Mouse (Mus musculus) thymus, adult 2 months (tissue): ENCODE results near the gene Adamts3.

ENCODE experiments used
- CTCF ChIP-seq: fragments of 200-500 bp; IDR thresholded peaks from 2 replicates; pipeline ENCODE4 v1.5.1; 2012; ENCODE audit warnings: mild to moderate bottlenecking, control low read depth, low read length, moderate library complexity, borderline replicate concordance; ENCODE audit not compliant: control insufficient read depth, poor library complexity, insufficient read depth; ENCODE audit errors: extremely low read depth
- POLR2A ChIP-seq: fragments of 200-500 bp; IDR thresholded peaks from 2 replicates; pipeline ENCODE4 v1.6.1; 2012; ENCODE audit warnings: mild to moderate bottlenecking, low read length, control low read depth, moderate library complexity; ENCODE audit not compliant: control insufficient read depth, poor library complexity, insufficient read depth; ENCODE audit errors: extremely low read depth

DNA sequence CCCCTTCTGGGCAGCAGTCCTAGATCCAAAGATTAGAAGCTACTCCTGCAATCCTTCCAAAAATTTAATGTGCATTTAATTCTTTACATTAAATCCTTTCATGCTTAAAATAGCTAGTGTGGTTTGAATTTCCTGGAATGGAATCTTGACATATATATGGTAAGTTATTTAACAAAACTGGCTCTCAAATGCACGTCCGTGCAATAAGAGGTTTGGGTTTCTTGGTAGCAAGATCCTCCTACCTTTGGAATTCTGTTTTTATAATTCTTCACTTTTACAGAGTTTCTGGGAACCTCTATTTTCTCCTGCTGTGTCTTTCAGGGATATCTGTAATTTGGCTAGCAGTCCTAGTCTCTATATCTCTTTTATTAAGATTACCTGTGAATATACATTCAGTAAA, 148.4 kb downstream of the Adamts3 start:
- no peak for TF ChIP-seq CTCF
- TF ChIP-seq POLR2A = no peak
